Mouse (Mus musculus) liver, embryonic 13.5 days (tissue): Measurements from ENCODE around the gene Atp1b4. TPM values are rescaled to one million over a fixed set of nuclear protein-coding genes. Genes with fewer than 3 reads are reported as not detected.
"Not testable (repeated sequence)": the region's sequence is repeated elsewhere in the genome, so short reads cannot be mapped to it uniquely, and the experiment has no call there.

Experiments
- ATAC-seq: fragments of 200-750 bp; cut with Nextera tagmentation; 2 replicates; pipeline ENCODE4 v1.8.0; 2017; ENCODE audit warnings: low read depth, mild to moderate bottlenecking, moderate number of reproducible peaks, moderate library complexity
- DNase-seq: peaks from one replicate; pipeline ENCODE4 v3.0.0; 2022
- H3K27ac ChIP-seq: fragments of 300-500 bp; sonication (generic); 2 replicates; pipeline ENCODE4 v1.5.1; 2015; ENCODE audit warnings: moderate library complexity, mild to moderate bottlenecking, inconsistent platforms
- H3K27me3 ChIP-seq: fragments of 300-500 bp; sonication (generic); 2 replicates; pipeline ENCODE4 v1.6.1; 2015; ENCODE audit warnings: mild to moderate bottlenecking, inconsistent platforms
- H3K36me3 ChIP-seq: fragments of 300-500 bp; sonication (generic); 2 replicates; pipeline ENCODE4 v1.6.1; 2015; ENCODE audit warnings: mild to moderate bottlenecking, inconsistent platforms
- H3K4me1 ChIP-seq: fragments of 300-500 bp; sonication (generic); replicated peaks from 2 replicates; pipeline ENCODE4 v1.6.1; 2015; ENCODE audit warnings: inconsistent platforms
- H3K4me2 ChIP-seq: fragments of 300-500 bp; sonication (generic); 2 replicates; pipeline ENCODE4 v1.6.1; 2015; ENCODE audit warnings: inconsistent platforms, mild to moderate bottlenecking, moderate library complexity
- H3K4me3 ChIP-seq: fragments of 300-500 bp; sonication (generic); replicated peaks from 2 replicates; pipeline ENCODE4 v1.5.1; 2015; ENCODE audit warnings: mild to moderate bottlenecking, inconsistent platforms
- H3K9ac ChIP-seq: fragments of 300-500 bp; sonication (generic); 2 replicates; pipeline ENCODE4 v1.6.1; 2015; ENCODE audit warnings: mild to moderate bottlenecking, inconsistent platforms
- H3K9me3 ChIP-seq: fragments of 300-500 bp; sonication (generic); replicated peaks from 2 replicates; pipeline ENCODE4 v1.6.1; 2016; ENCODE audit warnings: inconsistent platforms
- WGBS: fragments of 180-500 bp; shearing (Covaris S2); methylation state at CpG from one replicate; pipeline ENCODE4 v1.1.7; 2015; ENCODE audit not compliant: insufficient replicate concordance; 5-methylcytosine and 5-hydroxymethylcytosine counted together
- polyA plus RNA-seq: library from polyadenylated mRNA; unstranded; fragments of >200 nt; fragmentation: Nextera tagmentation; extraction: Ambion mirVana; gene quantifications from 2 replicates; pipeline ENCODE4 v1.2.1, GENCODE M21; 2015

Atp1b4 gene
- polyA plus RNA-seq = 0.07 and 0.14 TPM in 2 replicates

- Histone ChIP-seq H3K9me3 (no peaks in the 10 kb centered on the region), H3K9ac (no peak within 1 kb of the TSS), H3K4me3 (no peak within 1 kb of the TSS), H3K4me2 (no peak within 1 kb of the TSS), H3K36me3 (no peaks in the 10 kb centered on the region), H3K27me3 (no peaks in the 10 kb centered on the region), H3K4me1 (no peaks in the 10 kb centered on the region), H3K27ac (no peak within 1 kb of the TSS)
- WGBS = 67% methylated on average over 8 of the region's 8 CpGs
- ATAC-seq (no peak), DNase-seq (no peak)
Measured at GRCm38 (mm10) chrX:38315884-38316283, at the start of gene Atp1b4. TSS of gene Atp1b4 (plus strand) at chrX:38316184.

- H3K27me3 ChIP-seq = no peaks in the 10 kb centered on the region
- no peak for ATAC-seq
- H3K4me1 ChIP-seq = no peaks in the 10 kb centered on the region
- H3K4me3 ChIP-seq = no peak overlapping the region
- no peaks in the 10 kb centered on the region for H3K9me3 ChIP-seq
- H3K9ac ChIP-seq = no peak overlapping the region
- no peak overlapping the region for H3K4me2 ChIP-seq
- no peak overlapping the region for H3K27ac ChIP-seq
- DNase-seq = no peak
- WGBS = 56% methylated on average over 4 of the region's 4 CpGs
- H3K36me3 ChIP-seq = no peaks in the 10 kb centered on the region
Measured at GRCm38 (mm10) chrX:38308597-38308996, 7.4 kb upstream of the Atp1b4 start.

- H3K4me1 ChIP-seq = no peaks in the 10 kb centered on the region
- 66% methylated on average over 2 of the region's 2 CpGs for WGBS
- H3K4me2 ChIP-seq = no peak overlapping the region
- H3K9ac ChIP-seq = no peak overlapping the region
- no peak overlapping the region for H3K27ac ChIP-seq
- DNase-seq (no peak), ATAC-seq (no peak)
- H3K27me3 ChIP-seq = no peaks in the 10 kb centered on the region
- no peaks in the 10 kb centered on the region for H3K9me3 ChIP-seq
- H3K4me3 ChIP-seq = no peak overlapping the region
- no peaks in the 10 kb centered on the region for H3K36me3 ChIP-seq
Measured at GRCm38 (mm10) chrX:38311054-38311453, 4.9 kb upstream of the Atp1b4 start.

- H3K4me2 ChIP-seq = no peak overlapping the region
- WGBS = 59% methylated on average over 9 of the region's 9 CpGs
- H3K4me1 ChIP-seq = no peaks in the 10 kb centered on the region
- H3K27me3 ChIP-seq = no peaks in the 10 kb centered on the region
- no peak overlapping the region for H3K9ac ChIP-seq
- H3K27ac ChIP-seq = no peak overlapping the region
- no peaks in the 10 kb centered on the region for H3K9me3 ChIP-seq
- DNase-seq (no peak), ATAC-seq (no peak)
- no peak overlapping the region for H3K4me3 ChIP-seq
- H3K36me3 ChIP-seq = no peaks in the 10 kb centered on the region
Measured at GRCm38 (mm10) chrX:38312910-38313625, 2.9 kb upstream of the Atp1b4 start.

GRCm38 (mm10) chrX:38313626-38314210, 2.3 kb upstream of the Atp1b4 start:
- no peak for ATAC-seq
- H3K9me3 ChIP-seq = no peaks in the 10 kb centered on the region
- H3K4me3 ChIP-seq = no peak overlapping the region
- no peak overlapping the region for H3K9ac ChIP-seq
- no peak for DNase-seq
- H3K27me3 ChIP-seq = no peaks in the 10 kb centered on the region
- no peak overlapping the region for H3K27ac ChIP-seq
- 64% methylated on average over 6 of the region's 6 CpGs for WGBS
- no peaks in the 10 kb centered on the region for H3K36me3 ChIP-seq
- H3K4me2 ChIP-seq = no peak overlapping the region
- no peaks in the 10 kb centered on the region for H3K4me1 ChIP-seq

GRCm38 (mm10) chrX:38330695-38331406, 14.9 kb downstream of the Atp1b4 start:
- Histone ChIP-seq H3K36me3 (no peaks in the 10 kb centered on the region), H3K4me2 (no peak overlapping the region), H3K27me3 (no peaks in the 10 kb centered on the region), H3K4me1 (peaks cover 10% of the 10 kb centered on the region; the same call in 1 of the 2 replicates), H3K27ac (no peak overlapping the region), H3K4me3 (no peak overlapping the region), H3K9me3 (no peaks in the 10 kb centered on the region), H3K9ac (no peak overlapping the region)
- ATAC-seq (no peak), DNase-seq (no peak)
- WGBS = 57% methylated on average over 4 of the region's 4 CpGs

GRCm38 (mm10) chrX:38334329-38335279, 18.6 kb downstream of the Atp1b4 start:
- H3K27me3 ChIP-seq = no peaks in the 10 kb centered on the region
- no peaks in the 10 kb centered on the region for H3K9me3 ChIP-seq
- WGBS = 34% methylated on average over 8 of the region's 8 CpGs
- peak; percentile 48 for DNase-seq
- H3K27ac ChIP-seq = no peak overlapping the region
- H3K4me1 ChIP-seq = peaks cover 10% of the 10 kb centered on the region; the same call in 1 of the 2 replicates
- no peak overlapping the region for H3K9ac ChIP-seq
- no peaks in the 10 kb centered on the region for H3K36me3 ChIP-seq
- H3K4me3 ChIP-seq = no peak overlapping the region
- 0 out of 2 replicates have a peak overlapping the region, but pooled peaks have one; percentile 4 for H3K4me2 ChIP-seq
- peak; percentile 74 for ATAC-seq

- Histone ChIP-seq H3K27me3 (no peaks in the 10 kb centered on the region), H3K4me1 (no peaks in the 10 kb centered on the region), H3K4me3 (no peak overlapping the region), H3K36me3 (no peaks in the 10 kb centered on the region), H3K9me3 (no peaks in the 10 kb centered on the region), H3K27ac (no peak overlapping the region), H3K4me2 (no peak overlapping the region), H3K9ac (no peak overlapping the region)
- WGBS = 51% methylated on average over 8 of the region's 8 CpGs
- ATAC-seq (no peak), DNase-seq (no peak)
Measured at GRCm38 (mm10) chrX:38362016-38362415, 46.0 kb downstream of the Atp1b4 start.

GRCm38 (mm10) chrX:38364621-38365020, 48.6 kb downstream of the Atp1b4 start:
- H3K4me1 ChIP-seq, H3K27me3 ChIP-seq, ATAC-seq, DNase-seq, H3K9me3 ChIP-seq, H3K9ac ChIP-seq, H3K4me3 ChIP-seq, H3K36me3 ChIP-seq, H3K4me2 ChIP-seq, H3K27ac ChIP-seq: not testable (repeated sequence)
- 31% methylated on average over 1 of the region's 1 CpGs for WGBS

GRCm38 (mm10) chrX:38373169-38373568, 57.2 kb downstream of the Atp1b4 start:
- H3K36me3 ChIP-seq, H3K4me2 ChIP-seq, DNase-seq, H3K4me1 ChIP-seq, H3K9ac ChIP-seq, ATAC-seq, H3K9me3 ChIP-seq, H3K4me3 ChIP-seq, H3K27me3 ChIP-seq, H3K27ac ChIP-seq: not testable (repeated sequence)
- whole genome bisulfite sequencing = 46% methylated on average over 1 of the region's 1 CpGs
